Mouse (Mus musculus): ENCODE results near the gene Tanc2. TPM values are rescaled to one million over a fixed set of nuclear protein-coding genes. Genes with fewer than 3 reads are reported as not detected.
A peak's percentile ranks its signal among the peaks of the same experiment; 100 is the strongest.

The Tanc2 gene
- total RNA-seq, 2 experiments from 2014 or later: 10.6 to 11.4 TPM

- DNase-seq: peak; percentile 36
These were observed 337.6 kb downstream of the Tanc2 start for GRCm38 (mm10) chr11:105927065-105928030.

GRCm38 (mm10) chr11:105928171-105928570, 338.4 kb downstream of the Tanc2 start:
- no peak for DNase-seq

GRCm38 (mm10) chr11:105931380-105931779, 341.6 kb downstream of the Tanc2 start:
- no peak for DNase-seq

- no peak for DNase-seq
These were observed 344.0 kb downstream of the Tanc2 start for GRCm38 (mm10) chr11:105933746-105934145.

- DNase-seq: peak; percentile 50
These were observed 344.5 kb downstream of the Tanc2 start for GRCm38 (mm10) chr11:105934303-105934711.

GRCm38 (mm10) chr11:105934816-105935215, 345.0 kb downstream of the Tanc2 start:
- DNase-seq: peak; percentile 80

GRCm38 (mm10) chr11:105935496-105935895, 345.7 kb downstream of the Tanc2 start:
- DNase-seq: no peak

- peak; percentile 95 for DNase-seq
These were observed 346.4 kb downstream of the Tanc2 start for GRCm38 (mm10) chr11:105936200-105936599.

- DNase-seq: no peak
These were observed 347.2 kb downstream of the Tanc2 start for GRCm38 (mm10) chr11:105936974-105937373.

- peak; percentile 71 for DNase-seq
These were observed 349.0 kb downstream of the Tanc2 start for GRCm38 (mm10) chr11:105938771-105939170.

GRCm38 (mm10) chr11:105941973-105942372, 352.2 kb downstream of the Tanc2 start:
- no peak for DNase-seq

GRCm38 (mm10) chr11:105943133-105944102, 353.6 kb downstream of the Tanc2 start:
- DNase-seq: no peak

- peak; percentile 70 for DNase-seq
These were observed 354.4 kb downstream of the Tanc2 start for GRCm38 (mm10) chr11:105944126-105944621.

- peak; percentile 51 for DNase-seq
These were observed 355.2 kb downstream of the Tanc2 start for GRCm38 (mm10) chr11:105944770-105945672.

GRCm38 (mm10) chr11:105946694-105947154, 356.9 kb downstream of the Tanc2 start:
- no peak for DNase-seq

- DNase-seq: no peak
These were observed 358.5 kb downstream of the Tanc2 start for GRCm38 (mm10) chr11:105948255-105948654.

- DNase-seq: no peak
These were observed 360.7 kb downstream of the Tanc2 start for GRCm38 (mm10) chr11:105950519-105950918.

GRCm38 (mm10) chr11:105951601-105952044, 361.8 kb downstream of the Tanc2 start:
- no peak for DNase-seq

GRCm38 (mm10) chr11:105952111-105952510, 362.3 kb downstream of the Tanc2 start:
- DNase-seq: no peak

GRCm38 (mm10) chr11:105952911-105953386, 363.2 kb downstream of the Tanc2 start, which contains the start of gene Cyb561:
Cyb561 (minus strand) TSS chr11:105953336.
- no peak for DNase-seq

- DNase-seq: peak; percentile 66
These were observed 363.6 kb downstream of the Tanc2 start for GRCm38 (mm10) chr11:105953402-105953801.
